Mouse (Mus musculus) kidney, embryonic 14.5 days (tissue): ENCODE results near the gene Cacnb3. TPM values are rescaled to one million over a fixed set of nuclear protein-coding genes. Genes with fewer than 3 reads are reported as not detected.

Experiments
- ATAC-seq: fragments of 200-750 bp; cut with Nextera tagmentation; 2 replicates; pipeline ENCODE4 v1.8.0; 2017; ENCODE audit warnings: moderate number of reproducible peaks, mild to moderate bottlenecking, moderate TSS enrichment, moderate library complexity; ENCODE audit not compliant: low FRiP score, low TSS enrichment
- H3K27ac ChIP-seq: fragments of 300-500 bp; sonication (generic); 2 replicates; pipeline ENCODE4 v1.5.1; 2014; ENCODE audit warnings: low read depth, mild to moderate bottlenecking, low read length, moderate library complexity, mixed read lengths
- H3K27me3 ChIP-seq: fragments of 300-500 bp; sonication (generic); 2 replicates; pipeline ENCODE4 v1.6.1; 2014; ENCODE audit warnings: mild to moderate bottlenecking, low read length; ENCODE audit not compliant: control insufficient read depth, insufficient read depth
- H3K36me3 ChIP-seq: fragments of 300-500 bp; sonication (generic); 2 replicates; pipeline ENCODE4 v1.6.1; 2014; ENCODE audit warnings: low read length, mixed read lengths; ENCODE audit not compliant: control insufficient read depth, insufficient read depth
- H3K4me1 ChIP-seq: fragments of 300-500 bp; sonication (generic); 2 replicates; pipeline ENCODE4 v1.6.1; 2014; ENCODE audit warnings: low read length, mixed read lengths; ENCODE audit not compliant: control insufficient read depth, insufficient read depth
- H3K4me2 ChIP-seq: fragments of 300-500 bp; sonication (generic); replicated peaks from 2 replicates; pipeline ENCODE4 v1.6.1; 2014; ENCODE audit warnings: low read depth, mild to moderate bottlenecking, low read length
- H3K4me3 ChIP-seq: fragments of 300-500 bp; sonication (generic); 2 replicates; pipeline ENCODE4 v1.5.1; 2014; ENCODE audit warnings: mild to moderate bottlenecking, low read length
- H3K9ac ChIP-seq: fragments of 300-500 bp; sonication (generic); 2 replicates; pipeline ENCODE4 v1.6.1; 2014; ENCODE audit warnings: low read depth, mild to moderate bottlenecking, low read length, moderate library complexity
- H3K9me3 ChIP-seq: fragments of 300-500 bp; sonication (generic); 2 replicates; pipeline ENCODE4 v1.6.1; 2016; ENCODE audit warnings: low read length; ENCODE audit not compliant: control insufficient read depth
- WGBS: fragments of 180-500 bp; shearing (Covaris S2); extraction: QIAGEN DNeasy Blood & Tissue Kit; methylation state at CpG from one replicate; pipeline ENCODE4 v1.1.7; 2014; 5-methylcytosine and 5-hydroxymethylcytosine counted together
- polyA plus RNA-seq: library from polyadenylated mRNA; unstranded; fragments of >200 nt; fragmentation: Nextera tagmentation; extraction: Ambion mirVana; gene quantifications from 2 replicates; pipeline ENCODE4 v1.2.1, GENCODE M21; 2014

The Cacnb3 gene
- polyA plus RNA-seq, 1 experiment from 2014 or later: 26.5 TPM

- Histone ChIP-seq H3K27ac (no peak overlapping the region), H3K27me3 (no peaks in the 10 kb centered on the region), H3K9ac (peak overlapping the region; percentile 23; the same call in 1 of the 2 replicates), H3K4me2 (peak overlapping the region; percentile 87), H3K4me3 (no peak overlapping the region), H3K9me3 (no peaks in the 10 kb centered on the region), H3K4me1 (peaks cover 46% of the 10 kb centered on the region), H3K36me3 (peaks cover 18% of the 10 kb centered on the region)
- ATAC-seq: no peak
- WGBS: 59% methylated on average over 9 of the region's 9 CpGs
Observed at GRCm38 (mm10) chr15:98606739-98607138, 23.9 kb upstream of the Cacnb3 start.

GRCm38 (mm10) chr15:98607557-98607956 lies 23.1 kb upstream of the Cacnb3 start:
- H3K4me3 ChIP-seq: peak overlapping the region; percentile 83
- ATAC-seq: peak; percentile 3; the same call in 1 of the 2 replicates

GRCm38 (mm10) chr15:98608058-98608783 lies 22.4 kb upstream of the Cacnb3 start:
- Histone ChIP-seq H3K27me3 (no peaks in the 10 kb centered on the region), H3K9me3 (no peaks in the 10 kb centered on the region), H3K4me2 (peak overlapping the region; percentile 87), H3K4me3 (peak overlapping the region; percentile 83), H3K36me3 (peaks cover 13% of the 10 kb centered on the region), H3K27ac (peak overlapping the region; percentile 95; the same call in 1 of the 2 replicates), H3K9ac (peak overlapping the region; percentile 93), H3K4me1 (peaks cover 32% of the 10 kb centered on the region)
- 11% methylated on average over 10 of the region's 10 CpGs for WGBS
- no peak for ATAC-seq

More at GRCm38 (mm10) chr15:98607557-98607956, 23.1 kb upstream of the Cacnb3 start:
- Histone ChIP-seq H3K9ac (peak overlapping the region; percentile 93; the same call in 1 of the 2 replicates), H3K36me3 (peaks cover 18% of the 10 kb centered on the region), H3K9me3 (no peaks in the 10 kb centered on the region), H3K27ac (peak overlapping the region; percentile 95; the same call in 1 of the 2 replicates), H3K4me1 (peaks cover 39% of the 10 kb centered on the region), H3K27me3 (no peaks in the 10 kb centered on the region), H3K4me2 (peak overlapping the region; percentile 87)
- whole genome bisulfite sequencing: 24% methylated on average over 4 of the region's 4 CpGs

DNA sequence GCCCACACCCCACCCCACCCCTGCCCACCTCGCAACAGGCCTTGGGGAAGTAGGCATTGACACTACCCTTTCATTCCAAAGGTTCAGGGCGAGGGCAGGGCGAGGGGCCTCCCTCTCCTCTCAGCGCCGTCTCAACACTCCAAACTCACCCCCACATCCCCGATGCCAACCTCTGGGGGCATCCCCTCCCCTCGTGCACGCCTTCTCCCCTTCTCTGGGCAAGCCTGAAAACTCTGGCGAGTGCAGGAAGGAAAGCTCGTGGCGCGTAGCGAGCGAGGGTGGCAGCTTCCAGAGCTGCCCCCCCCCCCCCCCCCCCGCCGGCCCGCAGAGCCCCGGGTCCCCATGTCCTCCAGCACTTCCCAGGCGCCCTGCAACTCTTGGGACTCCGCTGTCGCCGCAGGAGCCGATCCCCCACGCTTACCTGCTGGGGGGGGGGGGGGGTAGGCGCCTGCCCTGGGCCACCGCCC lies 21.8 kb upstream of the Cacnb3 start:
- 2% methylated on average over 10 of the region's 26 CpGs for WGBS
- H3K4me3 ChIP-seq: peak overlapping the region; percentile 83
- ATAC-seq: peak; percentile 5; the same call in 1 of the 2 replicates
- H3K27ac ChIP-seq: peak overlapping the region; percentile 95
- H3K9ac ChIP-seq: peak overlapping the region; percentile 93
- H3K27me3 ChIP-seq: no peaks in the 10 kb centered on the region
- H3K36me3 ChIP-seq: peaks cover 7% of the 10 kb centered on the region
- H3K4me1 ChIP-seq: peaks cover 26% of the 10 kb centered on the region
- H3K4me2 ChIP-seq: peak overlapping the region; percentile 87
- H3K9me3 ChIP-seq: no peaks in the 10 kb centered on the region

- Histone ChIP-seq H3K4me3 (peak within 1 kb of the TSS; percentile 83), H3K36me3 (no peaks in the 10 kb centered on the region; the same call in 1 of the 2 replicates), H3K27ac (peak within 1 kb of the TSS; percentile 95), H3K4me1 (peaks cover 22% of the 10 kb centered on the region), H3K9me3 (no peaks in the 10 kb centered on the region), H3K9ac (peak within 1 kb of the TSS; percentile 93), H3K4me2 (peak within 1 kb of the TSS; percentile 87), H3K27me3 (no peaks in the 10 kb centered on the region)
- ATAC-seq: peak; percentile 82
- WGBS: 1% methylated on average over 49 of the region's 75 CpGs
Observed at GRCm38 (mm10) chr15:98609331-98610130, 21.1 kb upstream of the Cacnb3 start, which contains the start of gene Adcy6. Adcy6 (minus strand) TSS chr15:98610076.

DNA sequence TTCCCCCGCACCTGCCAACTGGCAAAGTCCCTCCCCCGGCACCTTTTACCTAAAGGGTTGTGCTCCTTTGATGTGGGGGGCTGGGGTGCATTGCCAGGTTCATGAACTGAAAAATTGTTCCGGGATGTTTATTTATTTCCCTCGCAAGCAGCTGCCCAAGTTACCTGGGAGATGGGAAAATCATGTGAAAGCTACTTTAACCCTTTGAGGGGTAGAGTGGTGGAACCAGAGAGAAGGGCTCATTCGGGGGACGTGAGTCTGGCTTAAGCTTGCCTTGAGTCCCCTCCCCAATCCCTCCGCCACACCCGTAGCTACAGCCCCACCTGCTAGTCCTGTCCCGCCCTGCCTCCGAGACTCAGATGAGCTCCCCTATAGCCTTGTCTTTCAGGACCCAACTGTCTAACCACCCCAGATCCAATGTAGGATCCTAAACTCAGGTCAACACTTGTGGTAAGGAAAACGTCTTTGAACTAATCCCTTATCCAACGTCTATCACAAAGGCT lies 20.5 kb upstream of the Cacnb3 start:
- H3K9me3 ChIP-seq: no peaks in the 10 kb centered on the region
- 0 out of 2 replicates have a peak, but pooled peaks have one; percentile 17 for ATAC-seq
- H3K4me2 ChIP-seq: peak overlapping the region; percentile 87
- H3K4me3 ChIP-seq: peak overlapping the region; percentile 83
- no peaks in the 10 kb centered on the region for H3K36me3 ChIP-seq
- peak overlapping the region; percentile 95 for H3K27ac ChIP-seq
- WGBS: 3% methylated on average over 12 of the region's 12 CpGs
- peak overlapping the region; percentile 93 for H3K9ac ChIP-seq
- H3K27me3 ChIP-seq: no peaks in the 10 kb centered on the region
- H3K4me1 ChIP-seq: peaks cover 22% of the 10 kb centered on the region

DNA sequence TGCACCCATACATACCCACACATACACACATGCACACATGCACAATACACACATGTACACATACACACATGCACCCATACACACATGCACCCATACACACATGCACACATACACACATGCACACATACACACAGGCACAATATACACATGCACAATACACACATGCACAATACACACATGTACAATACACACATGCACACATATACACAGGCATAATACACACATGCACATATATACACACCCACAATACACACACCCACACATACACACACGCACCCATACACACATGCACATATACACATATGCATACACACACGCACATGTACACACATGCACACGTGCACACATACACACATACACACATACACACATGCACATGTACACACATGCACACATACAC lies 18.4 kb upstream of the Cacnb3 start:
- Histone ChIP-seq H3K27me3 (no peaks in the 10 kb centered on the region), H3K36me3 (no peaks in the 10 kb centered on the region), H3K4me2 (no peak overlapping the region), H3K9me3 (no peaks in the 10 kb centered on the region), H3K9ac (no peak overlapping the region), H3K4me3 (no peak overlapping the region), H3K27ac (no peak overlapping the region), H3K4me1 (peaks cover 13% of the 10 kb centered on the region)
- ATAC-seq: no peak
- 94% methylated on average over 3 of the region's 3 CpGs for WGBS

GRCm38 (mm10) chr15:98614551-98614950 lies 16.1 kb upstream of the Cacnb3 start:
- Histone ChIP-seq H3K9me3 (no peaks in the 10 kb centered on the region), H3K27ac (no peak overlapping the region), H3K36me3 (no peaks in the 10 kb centered on the region), H3K9ac (no peak overlapping the region), H3K4me2 (no peak overlapping the region), H3K4me1 (0 out of 2 replicates have a peak, but pooled peaks cover 4% of the 10 kb centered on the region), H3K27me3 (no peaks in the 10 kb centered on the region), H3K4me3 (no peak overlapping the region)
- WGBS: 79% methylated on average over 9 of the region's 9 CpGs
- ATAC-seq: no peak
